Mouse (Mus musculus): ENCODE results near the gene Cdh15. TPM values are rescaled to one million over a fixed set of nuclear protein-coding genes. Genes with fewer than 3 reads are reported as not detected.

The Cdh15 gene
- total and polyA plus RNA-seq, 2 experiments from 2014 or later: 0.84 to 2.4 TPM

DNA sequence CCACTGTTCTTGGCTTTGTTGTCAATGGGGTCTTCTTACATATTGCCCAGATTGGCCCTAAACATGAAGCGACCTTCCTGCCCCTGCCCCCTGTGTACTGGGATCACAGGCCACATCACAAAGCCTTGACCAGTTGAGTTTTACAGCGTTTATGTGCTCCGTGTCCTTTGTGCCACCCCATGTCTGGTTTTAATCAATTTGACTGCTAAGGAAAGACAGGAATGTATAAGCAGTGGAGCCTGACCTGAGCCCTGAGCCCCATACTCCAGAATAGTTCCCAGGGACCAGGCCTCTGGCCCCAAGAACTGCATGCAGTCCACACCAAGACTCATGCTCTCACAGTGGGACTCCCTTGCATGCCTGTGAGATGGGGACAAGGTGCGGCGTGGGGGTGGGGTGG is 27.4 kb downstream of the Cdh15 start:
- Histone ChIP-seq H3K27me3 (ENCODE audit: insufficient read depth, low read length) (no peaks in the 10 kb centered on the region), H3K27ac (no peak overlapping the region), H3K4me3 (ENCODE audit: low read length) (no peak overlapping the region), H3K4me1 (ENCODE audit: insufficient read depth, low read length) (no peaks in the 10 kb centered on the region), H3K9ac (replicated peaks; ENCODE audit: low read length) (no peak overlapping the region), H3K4me2 (ENCODE audit: low read depth, low read length) (no peak overlapping the region), H3K36me3 (ENCODE audit: insufficient read depth, low read length) (no peaks in the 10 kb centered on the region), H3K9me3 (ENCODE audit: low read length) (no peaks in the 10 kb centered on the region)
- DNase-seq (ENCODE audit: low spot score): no peak
- ATAC-seq: no peak
- no peak for TF ChIP-seq CTCF (IDR thresholded peaks at IDR 0.05; ENCODE audit: low read depth)
- WGBS: 79% methylated on average over 5 of the region's 5 CpGs

DNA sequence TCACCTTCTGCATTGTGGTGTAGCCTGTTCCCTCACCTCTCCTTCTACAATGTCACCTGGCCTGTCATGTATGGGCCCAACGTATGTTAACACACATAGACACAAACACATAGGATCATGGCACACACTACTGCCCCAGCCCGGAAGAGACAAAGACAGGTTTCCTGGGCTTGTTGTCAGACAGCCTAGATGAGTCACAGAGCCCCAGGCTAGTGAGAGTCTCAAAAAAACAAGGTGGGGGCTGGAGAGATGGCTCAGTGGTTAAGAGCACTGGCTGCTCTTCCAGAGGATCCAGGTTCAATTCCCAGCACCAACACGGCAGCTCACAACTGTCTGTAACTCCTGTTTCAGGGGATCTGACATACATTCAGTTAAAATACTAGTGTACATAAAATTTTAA is 30.5 kb downstream of the Cdh15 start:
- Histone ChIP-seq H3K36me3 (ENCODE audit: insufficient read depth, low read length) (peaks cover 13% of the 10 kb centered on the region; the same call in 1 of the 2 replicates), H3K9ac (replicated peaks; ENCODE audit: low read length) (no peak overlapping the region), H3K27me3 (ENCODE audit: insufficient read depth, low read length) (no peaks in the 10 kb centered on the region), H3K4me3 (ENCODE audit: low read length) (no peak overlapping the region), H3K27ac (no peak overlapping the region), H3K4me2 (ENCODE audit: low read depth, low read length) (no peak overlapping the region), H3K4me1 (ENCODE audit: insufficient read depth, low read length) (no peaks in the 10 kb centered on the region), H3K9me3 (ENCODE audit: low read length) (no peaks in the 10 kb centered on the region)
- DNase-seq (ENCODE audit: low spot score) (no peak), ATAC-seq (no peak)
- no peak for TF ChIP-seq CTCF (IDR thresholded peaks at IDR 0.05; ENCODE audit: low read depth)
- WGBS: 93% methylated on average over 3 of the region's 3 CpGs

DNA sequence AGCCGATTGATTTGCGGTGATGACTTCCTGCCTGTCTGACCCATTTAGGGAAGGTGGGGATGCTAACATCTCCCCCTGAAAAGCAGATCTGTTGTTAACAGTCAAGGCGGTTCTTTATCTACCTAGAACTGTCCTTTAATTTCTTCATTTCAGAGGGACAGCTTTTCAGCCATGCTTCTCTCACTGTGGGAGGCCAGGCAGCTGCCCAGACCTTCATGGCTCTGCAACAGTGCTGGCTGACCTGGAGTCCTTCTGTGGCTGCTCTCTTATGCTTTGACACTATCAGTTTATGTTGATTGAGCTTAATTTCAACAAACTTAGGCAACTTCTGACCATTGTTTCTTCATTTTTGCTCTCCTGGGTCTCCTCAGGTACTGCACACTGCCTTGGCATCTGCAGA is 32.5 kb downstream of the Cdh15 start:
- 58% methylated on average over 3 of the region's 3 CpGs for WGBS
- no peaks in the 10 kb centered on the region for H3K9me3 ChIP-seq (ENCODE audit: low read length)
- peaks cover 31% of the 10 kb centered on the region for H3K36me3 ChIP-seq (ENCODE audit: insufficient read depth, low read length)
- no peaks in the 10 kb centered on the region for H3K4me1 ChIP-seq (ENCODE audit: insufficient read depth, low read length)
- no peak for TF ChIP-seq CTCF (IDR thresholded peaks at IDR 0.05; ENCODE audit: low read depth)
- no peaks in the 10 kb centered on the region for H3K27me3 ChIP-seq (ENCODE audit: insufficient read depth, low read length)
- H3K9ac ChIP-seq (replicated peaks; ENCODE audit: low read length): no peak overlapping the region
- H3K4me3 ChIP-seq (ENCODE audit: low read length): no peak overlapping the region
- H3K4me2 ChIP-seq (ENCODE audit: low read depth, low read length): no peak overlapping the region
- DNase-seq (ENCODE audit: low spot score) (no peak), ATAC-seq (no peak)
- no peak overlapping the region for H3K27ac ChIP-seq

DNA sequence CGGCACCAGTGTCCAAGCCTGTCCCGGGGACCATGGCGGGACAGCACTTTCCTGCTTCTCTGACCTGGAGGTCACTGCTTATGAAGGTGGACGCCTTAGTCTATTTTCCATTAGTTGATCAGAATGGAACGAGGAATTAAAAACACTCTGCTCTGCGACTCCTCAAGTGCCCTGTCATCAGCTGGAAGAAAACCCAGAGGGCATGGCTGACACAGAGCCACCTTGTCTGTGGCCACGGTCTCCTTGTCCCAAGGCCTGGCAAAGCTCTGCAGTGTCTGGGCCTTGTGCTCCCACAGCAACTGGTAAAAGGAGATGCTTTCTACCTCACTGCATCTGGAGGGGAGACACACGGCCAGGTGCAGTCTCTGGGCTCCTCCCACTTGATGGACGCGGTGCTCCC is 35.9 kb downstream of the Cdh15 start:
- ATAC-seq (no peak), DNase-seq (ENCODE audit: low spot score) (no peak)
- Histone ChIP-seq H3K9ac (replicated peaks; ENCODE audit: low read length) (no peak overlapping the region), H3K36me3 (ENCODE audit: insufficient read depth, low read length) (peaks cover 63% of the 10 kb centered on the region), H3K27ac (no peak overlapping the region), H3K4me3 (ENCODE audit: low read length) (no peak overlapping the region), H3K27me3 (ENCODE audit: insufficient read depth, low read length) (no peaks in the 10 kb centered on the region), H3K9me3 (ENCODE audit: low read length) (no peaks in the 10 kb centered on the region), H3K4me1 (ENCODE audit: insufficient read depth, low read length) (no peaks in the 10 kb centered on the region), H3K4me2 (ENCODE audit: low read depth, low read length) (no peak overlapping the region)
- 89% methylated on average over 10 of the region's 10 CpGs for WGBS
- TF ChIP-seq CTCF (IDR thresholded peaks at IDR 0.05; ENCODE audit: low read depth): no peak

DNA sequence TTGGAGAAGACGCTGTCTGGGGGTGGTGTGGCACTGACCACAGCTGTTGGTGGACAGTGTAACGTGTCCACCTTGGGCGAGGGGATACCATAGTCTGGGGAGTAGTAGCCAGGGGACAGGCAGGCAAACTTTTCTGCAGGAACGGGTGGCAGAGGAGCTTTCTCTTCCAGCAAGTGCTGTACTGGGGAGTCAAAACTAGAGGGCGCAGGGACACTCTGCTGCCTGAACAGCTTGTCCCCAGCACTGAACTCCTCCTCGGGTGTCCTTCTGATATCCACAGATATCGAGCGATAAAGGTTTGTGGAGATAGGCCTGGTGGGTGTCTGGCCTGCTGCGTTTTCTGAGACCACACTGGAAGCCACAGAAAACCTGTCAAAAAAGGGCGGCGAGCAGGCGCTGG is 43.7 kb downstream of the Cdh15 start:
- H3K36me3 ChIP-seq (ENCODE audit: insufficient read depth, low read length): peaks cover 92% of the 10 kb centered on the region
- ATAC-seq (no peak), DNase-seq (ENCODE audit: low spot score) (no peak)
- H3K9me3 ChIP-seq (ENCODE audit: low read length): no peaks in the 10 kb centered on the region
- peak; percentile 44 for TF ChIP-seq CTCF (IDR thresholded peaks at IDR 0.05; ENCODE audit: low read depth)
- no peak overlapping the region for H3K4me3 ChIP-seq (ENCODE audit: low read length)
- WGBS: 85% methylated on average over 12 of the region's 12 CpGs
- H3K27me3 ChIP-seq (ENCODE audit: insufficient read depth, low read length): no peaks in the 10 kb centered on the region
- no peaks in the 10 kb centered on the region for H3K4me1 ChIP-seq (ENCODE audit: insufficient read depth, low read length)
- H3K27ac ChIP-seq: no peak overlapping the region
- no peak overlapping the region for H3K9ac ChIP-seq (replicated peaks; ENCODE audit: low read length)
- H3K4me2 ChIP-seq (ENCODE audit: low read depth, low read length): no peak overlapping the region

DNA sequence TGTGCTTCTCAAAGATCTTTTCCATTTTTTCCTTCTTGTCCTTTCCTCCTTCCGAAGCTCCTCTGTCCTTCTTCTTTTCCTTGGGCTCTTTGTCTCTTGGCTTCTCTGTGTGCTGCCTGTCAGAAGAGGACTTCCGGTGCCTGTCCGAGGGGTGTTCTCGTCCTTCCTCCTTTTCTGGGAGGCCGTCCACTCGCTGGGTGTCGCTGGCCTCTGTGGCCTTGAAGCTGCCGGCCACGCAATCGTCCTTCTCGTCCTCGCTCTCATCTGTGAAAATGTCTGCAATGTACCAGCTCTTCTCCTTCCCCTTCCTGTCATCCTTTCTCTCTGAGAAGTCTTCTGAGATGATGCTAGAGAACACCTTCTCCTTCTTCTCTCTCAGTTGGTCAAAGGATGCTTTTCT is 45.7 kb downstream of the Cdh15 start:
- H3K4me1 ChIP-seq (ENCODE audit: insufficient read depth, low read length): no peaks in the 10 kb centered on the region
- DNase-seq (ENCODE audit: low spot score): no peak
- peaks cover 90% of the 10 kb centered on the region for H3K36me3 ChIP-seq (ENCODE audit: insufficient read depth, low read length)
- no peaks in the 10 kb centered on the region for H3K9me3 ChIP-seq (ENCODE audit: low read length)
- no peaks in the 10 kb centered on the region for H3K27me3 ChIP-seq (ENCODE audit: insufficient read depth, low read length)
- no peak overlapping the region for H3K27ac ChIP-seq
- no peak overlapping the region for H3K9ac ChIP-seq (replicated peaks; ENCODE audit: low read length)
- no peak for TF ChIP-seq CTCF (IDR thresholded peaks at IDR 0.05; ENCODE audit: low read depth)
- 90% methylated on average over 12 of the region's 12 CpGs for WGBS
- no peak overlapping the region for H3K4me3 ChIP-seq (ENCODE audit: low read length)
- no peak overlapping the region for H3K4me2 ChIP-seq (ENCODE audit: low read depth, low read length)
- no peak for ATAC-seq

DNA sequence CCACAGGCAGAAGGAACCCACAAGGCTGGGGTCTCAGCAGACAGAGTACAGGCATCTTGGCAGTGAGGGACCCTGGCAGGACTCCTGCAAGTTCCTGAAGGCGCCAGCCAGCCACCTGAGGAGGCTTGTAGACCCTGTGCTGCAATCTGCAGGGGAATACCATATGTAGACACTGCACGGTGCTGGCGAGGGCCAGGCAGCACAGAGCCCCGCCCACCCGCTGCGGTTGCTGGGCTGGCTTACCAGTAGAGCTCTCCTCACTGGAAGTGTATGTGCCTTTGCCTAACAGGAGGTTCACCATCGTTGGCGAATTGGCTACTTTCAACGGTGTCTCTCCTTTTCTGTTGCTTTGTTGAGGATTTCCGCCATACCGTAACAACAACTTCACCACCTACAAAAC is 48.6 kb downstream of the Cdh15 start:
- Histone ChIP-seq H3K4me3 (ENCODE audit: low read length) (no peak overlapping the region), H3K9me3 (ENCODE audit: low read length) (no peaks in the 10 kb centered on the region), H3K27ac (no peak overlapping the region), H3K4me1 (ENCODE audit: insufficient read depth, low read length) (no peaks in the 10 kb centered on the region), H3K27me3 (ENCODE audit: insufficient read depth, low read length) (no peaks in the 10 kb centered on the region), H3K9ac (replicated peaks; ENCODE audit: low read length) (no peak overlapping the region), H3K4me2 (ENCODE audit: low read depth, low read length) (no peak overlapping the region), H3K36me3 (ENCODE audit: insufficient read depth, low read length) (peaks cover 68% of the 10 kb centered on the region)
- DNase-seq (ENCODE audit: low spot score) (no peak), ATAC-seq (no peak)
- TF ChIP-seq CTCF (IDR thresholded peaks at IDR 0.05; ENCODE audit: low read depth): no peak
- WGBS: 93% methylated on average over 11 of the region's 11 CpGs

Measured in hindbrain, postnatal 0 days (tissue).